Comparison of ENCODE assay signal across 9 mouse cellular contexts in the genomic region with DNA sequence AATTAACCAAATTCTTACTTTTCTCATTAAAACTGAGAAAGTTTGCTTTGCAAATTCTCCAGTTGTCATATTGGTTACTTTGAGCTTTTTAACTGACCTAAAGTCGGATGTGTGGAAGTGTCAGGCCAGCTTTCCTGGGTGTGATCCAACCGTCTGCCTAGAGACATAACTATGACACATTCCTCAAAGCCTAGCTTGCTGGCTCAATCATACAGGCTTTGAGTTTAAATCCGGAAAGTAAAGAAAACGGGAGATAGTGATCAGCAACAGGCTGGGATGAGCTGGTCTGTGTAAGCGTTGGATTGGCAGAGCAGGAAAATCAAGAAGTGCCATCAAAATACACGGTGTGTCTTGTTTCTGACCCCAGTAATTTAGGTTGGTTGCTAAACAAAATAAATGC.
A peak's percentile ranks its signal among the peaks of the same experiment; 100 is the strongest.
DNase-seq lines count a peak whose midpoint lies in the region; ATAC-seq and TF ChIP-seq lines count a peak whose summit lies in the region.
"Had no signal": no experiment of that assay in that cellular context is flagged by ENCODE, and none has a peak within 500 bp of the region (broad histone marks: within the 10 kb centered on the region; RNA-seq: fewer than 3 reads in every experiment).

No protein-coding gene starts in this region.

- H3K9me3 ChIP-seq in heart, embryonic 16.5 days (replicated peaks; ENCODE audit: control insufficient read depth, low read length): no peaks in the 10 kb centered on the region
- no peaks in the 10 kb centered on the region for H3K9me3 ChIP-seq in limb, embryonic 14.5 days (ENCODE audit: control insufficient read depth, low read length)
- H3K9me3 ChIP-seq: midbrain, embryonic 12.5 days had no signal

- no peaks in the 10 kb centered on the region for H3K36me3 ChIP-seq in heart, embryonic 16.5 days (ENCODE audit: control insufficient read depth, insufficient read depth)
- no peaks in the 10 kb centered on the region for H3K36me3 ChIP-seq in limb, embryonic 14.5 days (ENCODE audit: control insufficient read depth, insufficient read depth, low read length)
- H3K36me3 ChIP-seq: midbrain, embryonic 12.5 days had no signal

- no peak for TF ChIP-seq POLR2A in limb, embryonic 14.5 days (IDR thresholded peaks at IDR 0.05; ENCODE audit: borderline replicate concordance, extremely low read depth, insufficient read depth, insufficient read length)

- H3K27ac ChIP-seq in heart, embryonic 16.5 days (ENCODE audit: low read length): peak overlapping the region; percentile 71
- H3K27ac ChIP-seq in limb, embryonic 14.5 days (replicated peaks; ENCODE audit: low read depth, low read length): peak overlapping the region; percentile 65
- H3K27ac ChIP-seq: midbrain, embryonic 12.5 days had no signal

- H3K4me1 ChIP-seq in heart, embryonic 16.5 days (ENCODE audit: control insufficient read depth, insufficient read depth, low read length): peaks cover 11% of the 10 kb centered on the region
- peaks cover 2% of the 10 kb centered on the region; the same call in 1 of the 2 replicates for H3K4me1 ChIP-seq in limb, embryonic 14.5 days (ENCODE audit: control insufficient read depth, insufficient read depth, low read length)
- H3K4me1 ChIP-seq: midbrain, embryonic 12.5 days had no signal

- intact Hi-C loops in gastrocnemius, postnatal 14 days (cut with DNase I; ENCODE audit: low total_unique reads): no loop called here

- peak; percentile 65 for ATAC-seq in heart, embryonic 16.5 days (replicated peaks; ENCODE audit: extremely low read depth, insufficient read depth, low FRiP score)
- ATAC-seq in limb, embryonic 14.5 days (ENCODE audit: low FRiP score, low read depth): no peak
- no peak for ATAC-seq in activated CD4-positive, CD25-positive, alpha-beta regulatory T cell, adult 4 months
- no peak for ATAC-seq in erythroid progenitor cell, adult 5-6 weeks (replicated peaks; ENCODE audit: low FRiP score, poor library complexity, severe bottlenecking)

- H3K27me3 ChIP-seq in heart, embryonic 16.5 days (ENCODE audit: control insufficient read depth, insufficient read depth, low read length): no peaks in the 10 kb centered on the region
- no peaks in the 10 kb centered on the region for H3K27me3 ChIP-seq in limb, embryonic 14.5 days (ENCODE audit: control insufficient read depth, insufficient read depth, low read length)
- H3K27me3 ChIP-seq: midbrain, embryonic 12.5 days had no signal

- DNase-seq in gastrocnemius, adult 18-20 months (ENCODE audit: low spot score): peak; percentile 14
- no peak for DNase-seq in gastrocnemius, postnatal 14 days
- peak; percentile 26 to 34 for DNase-seq in adrenal gland, postnatal 36 days
- DNase-seq in limb, embryonic 14.5 days (ENCODE audit: low spot score): no peak
- no peak for DNase-seq in cerebellum, adult 11-12 months

- H3K9ac ChIP-seq in heart, embryonic 16.5 days (ENCODE audit: low read length): peak overlapping the region; percentile 64
- no peak overlapping the region for H3K9ac ChIP-seq in limb, embryonic 14.5 days (ENCODE audit: low read depth, low read length, severe bottlenecking)
- H3K9ac ChIP-seq: midbrain, embryonic 12.5 days had no signal

- H3K4me3 ChIP-seq in heart, embryonic 16.5 days (ENCODE audit: low read length): peak overlapping the region; percentile 41
- H3K4me3 ChIP-seq in limb, embryonic 14.5 days (replicated peaks; ENCODE audit: low read length): no peak overlapping the region
- H3K4me3 ChIP-seq: midbrain, embryonic 12.5 days had no signal

- 12% methylated on average over 6 of the region's 6 CpGs for WGBS in heart, embryonic 16.5 days
- WGBS in limb, embryonic 14.5 days: 26% methylated on average over 6 of the region's 6 CpGs

- peak overlapping the region; percentile 64 for H3K4me2 ChIP-seq in heart, embryonic 16.5 days (ENCODE audit: low read depth, low read length)
- H3K4me2 ChIP-seq in limb, embryonic 14.5 days (replicated peaks; ENCODE audit: low read depth, low read length, severe bottlenecking): peak overlapping the region; percentile 43

Comparison
In these comparisons a context has a peak if more than half of its experiments do, and no peak if none do; other contexts are left out.
1. DNase-seq: peak in gastrocnemius, adult 18-20 months (single experiment) and adrenal gland, postnatal 36 days (2 of 2); none in gastrocnemius, postnatal 14 days (single experiment), limb, embryonic 14.5 days (single experiment) and cerebellum, adult 11-12 months (single experiment).